Comparison of ENCODE assay signal across 15 mouse cellular contexts in genomic region chr2:28601720-28602590, GRCm38 (mm10). TPM values are rescaled to one million over a fixed set of nuclear protein-coding genes. Genes with fewer than 3 reads are reported as not detected.
A peak's percentile ranks its signal among the peaks of the same experiment; 100 is the strongest.
DNase-seq lines count a peak whose midpoint lies in the region; ATAC-seq and TF ChIP-seq lines count a peak whose summit lies in the region.
"Had no signal": no experiment of that assay in that cellular context is flagged by ENCODE, and none has a peak within 500 bp of the region (broad histone marks: within the 10 kb centered on the region; RNA-seq: fewer than 3 reads in every experiment).

No protein-coding gene starts in this region.

- peak; percentile 26 for ATAC-seq in heart, embryonic 13.5 days (ENCODE audit: extremely low read depth, insufficient number of reproducible peaks, low FRiP score, low TSS enrichment)
- peak; percentile 48 for ATAC-seq in megakaryocyte, adult 5-6 weeks (ENCODE audit: poor library complexity, severe bottlenecking)
- no peak for ATAC-seq in forebrain, embryonic 13.5 days
- ATAC-seq in hindbrain, postnatal 0 days: no peak

- peak overlapping the region; percentile 65 for H3K27ac ChIP-seq in heart, embryonic 13.5 days (replicated peaks)
- H3K27ac ChIP-seq in embryonic facial prominence, embryonic 10.5 days (replicated peaks): peak overlapping the region; percentile 2
- no peak overlapping the region for H3K27ac ChIP-seq in forebrain, embryonic 13.5 days
- H3K27ac ChIP-seq in hindbrain, postnatal 0 days: no peak overlapping the region
- H3K27ac ChIP-seq: limb, embryonic 13.5 days; neural tube, embryonic 12.5 days had no signal

- H3K4me3 ChIP-seq in heart, embryonic 13.5 days: no peak overlapping the region
- no peak overlapping the region for H3K4me3 ChIP-seq in embryonic facial prominence, embryonic 10.5 days
- H3K4me3 ChIP-seq in forebrain, embryonic 13.5 days: no peak overlapping the region
- no peak overlapping the region for H3K4me3 ChIP-seq in hindbrain, postnatal 0 days (ENCODE audit: low read length)
- H3K4me3 ChIP-seq: limb, embryonic 13.5 days; neural tube, embryonic 12.5 days had no signal

- TF ChIP-seq CTCF in hindbrain, postnatal 0 days (IDR thresholded peaks at IDR 0.05; ENCODE audit: low read depth): no peak

- DNase-seq in heart, postnatal 36 days: no peak
- peak; percentile 43 for DNase-seq in 416B (ENCODE audit: low read depth)
- DNase-seq in embryonic facial prominence, embryonic 10.5 days (ENCODE audit: low spot score): no peak
- DNase-seq in urinary bladder, adult 2 months (ENCODE audit: low spot score): no peak
- no peak for DNase-seq in hindbrain, postnatal 0 days (ENCODE audit: low spot score)
- DNase-seq: adrenal gland, adult 2 months; cerebellum, adult 18-20 months; right cerebral cortex, adult 18-20 months had no signal

- peaks cover 55% of the 10 kb centered on the region for H3K4me1 ChIP-seq in heart, embryonic 13.5 days
- H3K4me1 ChIP-seq in embryonic facial prominence, embryonic 10.5 days: peaks cover 35% of the 10 kb centered on the region
- H3K4me1 ChIP-seq in forebrain, embryonic 13.5 days: no peaks in the 10 kb centered on the region
- no peaks in the 10 kb centered on the region for H3K4me1 ChIP-seq in hindbrain, postnatal 0 days (ENCODE audit: insufficient read depth, low read length)

- no peaks in the 10 kb centered on the region for H3K27me3 ChIP-seq in heart, embryonic 13.5 days (replicated peaks)
- no peaks in the 10 kb centered on the region for H3K27me3 ChIP-seq in embryonic facial prominence, embryonic 10.5 days (replicated peaks; ENCODE audit: low read depth, poor library complexity, severe bottlenecking)
- no peaks in the 10 kb centered on the region for H3K27me3 ChIP-seq in forebrain, embryonic 13.5 days
- no peaks in the 10 kb centered on the region for H3K27me3 ChIP-seq in hindbrain, postnatal 0 days (ENCODE audit: insufficient read depth, low read length)
- H3K27me3 ChIP-seq: limb, embryonic 13.5 days; neural tube, embryonic 12.5 days had no signal

- peaks cover 3% of the 10 kb centered on the region; the same call in 1 of the 2 replicates for H3K9me3 ChIP-seq in heart, embryonic 13.5 days
- H3K9me3 ChIP-seq in embryonic facial prominence, embryonic 10.5 days: no peaks in the 10 kb centered on the region
- H3K9me3 ChIP-seq in forebrain, embryonic 13.5 days (replicated peaks): no peaks in the 10 kb centered on the region
- no peaks in the 10 kb centered on the region for H3K9me3 ChIP-seq in hindbrain, postnatal 0 days (ENCODE audit: low read length)
- H3K9me3 ChIP-seq: neural tube, embryonic 12.5 days had no signal

- 7% methylated on average over 12 of the region's 12 CpGs for WGBS in heart, embryonic 13.5 days
- 62% methylated on average over 12 of the region's 12 CpGs for WGBS in embryonic facial prominence, embryonic 10.5 days
- 73% methylated on average over 12 of the region's 12 CpGs for WGBS in forebrain, embryonic 13.5 days
- 62% methylated on average over 12 of the region's 12 CpGs for WGBS in hindbrain, postnatal 0 days

- intact Hi-C loops in heart, postnatal 36 days (cut with DNase I): no loop called here

- peak overlapping the region; percentile 33 for H3K4me2 ChIP-seq in heart, embryonic 13.5 days
- no peak overlapping the region for H3K4me2 ChIP-seq in forebrain, embryonic 13.5 days
- H3K4me2 ChIP-seq in hindbrain, postnatal 0 days (ENCODE audit: low read depth, low read length): no peak overlapping the region
- H3K4me2 ChIP-seq: limb, embryonic 13.5 days; neural tube, embryonic 12.5 days had no signal

- peak overlapping the region; percentile 45 for H3K9ac ChIP-seq in heart, embryonic 13.5 days
- no peak overlapping the region for H3K9ac ChIP-seq in forebrain, embryonic 13.5 days
- H3K9ac ChIP-seq in hindbrain, postnatal 0 days (replicated peaks; ENCODE audit: low read length): no peak overlapping the region
- H3K9ac ChIP-seq: limb, embryonic 13.5 days; neural tube, embryonic 12.5 days had no signal

- H3K36me3 ChIP-seq in heart, embryonic 13.5 days: no peaks in the 10 kb centered on the region
- H3K36me3 ChIP-seq in embryonic facial prominence, embryonic 10.5 days (replicated peaks): no peaks in the 10 kb centered on the region
- no peaks in the 10 kb centered on the region for H3K36me3 ChIP-seq in forebrain, embryonic 13.5 days (ENCODE audit: poor library complexity, severe bottlenecking)
- H3K36me3 ChIP-seq in hindbrain, postnatal 0 days (ENCODE audit: insufficient read depth, low read length): no peaks in the 10 kb centered on the region
- H3K36me3 ChIP-seq: limb, embryonic 13.5 days; neural tube, embryonic 12.5 days had no signal

RNA-seq across cellular contexts. Expression of gene Gtf3c5, which starts 18.4 kb away (rescaled TPM):
- 29.8 and 30.9 TPM in 2 replicates for polyA plus RNA-seq in heart, embryonic 13.5 days (2015; fragmentation: Nextera tagmentation; extraction: Ambion mirVana)
- total RNA-seq in heart, postnatal 36 days (2021): 10 to 100 TPM in 1 of 2 experiments, 1 to 10 TPM in 1; 9.6 to 11.5 TPM
- polyA plus RNA-seq in embryonic facial prominence, embryonic 10.5 days (2016; fragmentation: Nextera tagmentation; extraction: Ambion mirVana): 57.9 and 61.4 TPM in 2 replicates
- 12.2 and 15.2 TPM in 2 replicates for total RNA-seq in megakaryocyte, adult 5-6 weeks (2015)
- 10.3 and 13.7 TPM in 2 replicates for total RNA-seq in megakaryocyte, adult 5-6 weeks (2017)
- 21.3 and 21.7 TPM in 2 replicates for polyA plus RNA-seq in urinary bladder, adult 2 months (2012; rRNA removed)
- 40.7 and 48.2 TPM in 2 replicates for polyA plus RNA-seq in forebrain, embryonic 13.5 days (2015; fragmentation: Nextera tagmentation; extraction: Ambion mirVana)
- 23.1 and 28.4 TPM in 2 replicates for total RNA-seq in hindbrain, postnatal 0 days (2014; rRNA removed)
- polyA plus RNA-seq in hindbrain, postnatal 0 days (2015; fragmentation: Nextera tagmentation; extraction: Ambion mirVana): 27.4 and 29.5 TPM in 2 replicates

RNA-seq across cellular contexts. Expression of gene Gfi1b, which starts 19.8 kb away (rescaled TPM):
- 2.8 and 4.7 TPM in 2 replicates for polyA plus RNA-seq in heart, embryonic 13.5 days (2015; fragmentation: Nextera tagmentation; extraction: Ambion mirVana)
- not detected for total RNA-seq in heart, postnatal 36 days (2021)
- polyA plus RNA-seq in embryonic facial prominence, embryonic 10.5 days (2016; fragmentation: Nextera tagmentation; extraction: Ambion mirVana): 2.7 and 3.9 TPM in 2 replicates
- total RNA-seq in megakaryocyte, adult 5-6 weeks (2015): 2.9 and 7.4 TPM in 2 replicates
- total RNA-seq in megakaryocyte, adult 5-6 weeks (2017): 6.1 and 7.8 TPM in 2 replicates
- polyA plus RNA-seq in urinary bladder, adult 2 months (2012; rRNA removed): 0.10 and 0.16 TPM in 2 replicates
- polyA plus RNA-seq in forebrain, embryonic 13.5 days (2015; fragmentation: Nextera tagmentation; extraction: Ambion mirVana): 0.19 and 0.31 TPM in 2 replicates
- total RNA-seq in hindbrain, postnatal 0 days (2014; rRNA removed): not detected in 2 replicates
- polyA plus RNA-seq in hindbrain, postnatal 0 days (2015; fragmentation: Nextera tagmentation; extraction: Ambion mirVana): not detected in 2 replicates
- total RNA-seq: adrenal gland, adult 2 months had no signal
- polyA plus RNA-seq: C2C12 had no signal

RNA-seq across cellular contexts. Expression of gene Cel, which starts 38.8 kb away (rescaled TPM):
- 0.31 TPM in 1 of 2 replicates, not detected in the other for polyA plus RNA-seq in heart, embryonic 13.5 days (2015; fragmentation: Nextera tagmentation; extraction: Ambion mirVana)
- total RNA-seq in heart, postnatal 36 days (2021): not detected
- not detected in 2 replicates for polyA plus RNA-seq in embryonic facial prominence, embryonic 10.5 days (2016; fragmentation: Nextera tagmentation; extraction: Ambion mirVana)
- not detected in 2 replicates for total RNA-seq in megakaryocyte, adult 5-6 weeks (2015)
- not detected in 2 replicates for total RNA-seq in megakaryocyte, adult 5-6 weeks (2017)
- 0.07 and 0.44 TPM in 2 replicates for polyA plus RNA-seq in urinary bladder, adult 2 months (2012; rRNA removed)
- polyA plus RNA-seq in forebrain, embryonic 13.5 days (2015; fragmentation: Nextera tagmentation; extraction: Ambion mirVana): 0.14 TPM in 1 of 2 replicates, not detected in the other
- not detected in 2 replicates for total RNA-seq in hindbrain, postnatal 0 days (2014; rRNA removed)
- not detected in 2 replicates for polyA plus RNA-seq in hindbrain, postnatal 0 days (2015; fragmentation: Nextera tagmentation; extraction: Ambion mirVana)
- total RNA-seq: gastrocnemius, postnatal 4 days had no signal
- polyA plus RNA-seq: adrenal gland, adult 2 months; C2C12; neural tube, embryonic 12.5 days had no signal

RNA-seq across cellular contexts. Expression of gene Tsc1, which starts 39.1 kb away (rescaled TPM):
- 16.2 and 16.4 TPM in 2 replicates for polyA plus RNA-seq in heart, embryonic 13.5 days (2015; fragmentation: Nextera tagmentation; extraction: Ambion mirVana)
- total RNA-seq in heart, postnatal 36 days (2021): 10 to 100 TPM; 26.2 to 26.3 TPM
- polyA plus RNA-seq in embryonic facial prominence, embryonic 10.5 days (2016; fragmentation: Nextera tagmentation; extraction: Ambion mirVana): 21.4 and 23.5 TPM in 2 replicates
- 8.9 and 10.9 TPM in 2 replicates for total RNA-seq in megakaryocyte, adult 5-6 weeks (2015)
- total RNA-seq in megakaryocyte, adult 5-6 weeks (2017): 11.7 and 12.9 TPM in 2 replicates
- polyA plus RNA-seq in urinary bladder, adult 2 months (2012; rRNA removed): 11.3 and 13.6 TPM in 2 replicates
- 29.0 and 34.1 TPM in 2 replicates for polyA plus RNA-seq in forebrain, embryonic 13.5 days (2015; fragmentation: Nextera tagmentation; extraction: Ambion mirVana)
- total RNA-seq in hindbrain, postnatal 0 days (2014; rRNA removed): 33.9 and 42.3 TPM in 2 replicates
- 20.0 and 22.7 TPM in 2 replicates for polyA plus RNA-seq in hindbrain, postnatal 0 days (2015; fragmentation: Nextera tagmentation; extraction: Ambion mirVana)

Comparison
In these comparisons a context has a peak if more than half of its experiments do, and no peak if none do; other contexts are left out.
1. ATAC-seq: peak in heart, embryonic 13.5 days (single experiment) and megakaryocyte, adult 5-6 weeks (single experiment); none in forebrain, embryonic 13.5 days (single experiment) and hindbrain, postnatal 0 days (single experiment).
2. H3K27ac ChIP-seq: peak in heart, embryonic 13.5 days (single experiment) and embryonic facial prominence, embryonic 10.5 days (single experiment); none in forebrain, embryonic 13.5 days (single experiment) and hindbrain, postnatal 0 days (single experiment).